Mouse (Mus musculus): ENCODE measurements around the gene Chmp2b.

DNA sequence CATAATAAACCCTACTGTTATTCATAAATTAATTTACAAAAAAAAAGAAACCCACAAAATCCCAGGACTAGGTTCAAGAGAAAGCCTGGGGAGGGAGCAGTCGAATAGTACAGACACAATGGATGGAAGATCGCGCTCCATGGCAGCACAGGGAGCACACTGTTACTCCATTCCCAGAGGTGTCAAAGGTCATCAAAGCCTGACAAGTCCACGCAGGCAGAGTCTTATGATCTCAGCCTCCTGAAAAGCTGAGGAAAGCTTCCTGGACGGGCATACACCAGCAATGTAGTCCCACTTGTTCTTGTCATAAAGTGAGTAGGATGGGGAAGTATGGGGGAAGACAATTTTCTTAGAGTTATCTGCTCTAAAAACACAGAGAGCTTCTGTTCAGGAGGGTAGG lies 5.2 kb downstream of the Chmp2b start:
- TF ChIP-seq POLR2A (IDR thresholded peaks at IDR 0.05; ENCODE audit: borderline replicate concordance, insufficient read depth, low read length) (no peak), CTCF (IDR thresholded peaks at IDR 0.05; ENCODE audit: borderline replicate concordance, insufficient read depth, low read depth, low read length) (no peak)
